Comparison of ENCODE assay signal across 8 mouse cellular contexts in genomic region chr3:96728634-96729402, GRCm38 (mm10). TPM values are rescaled to one million over a fixed set of nuclear protein-coding genes. Genes with fewer than 3 reads are reported as not detected.
DNase-seq lines count a peak whose midpoint lies in the region; ATAC-seq and TF ChIP-seq lines count a peak whose summit lies in the region.

No protein-coding gene starts in this region.

- no peak for TF ChIP-seq POLR2A in heart, adult 2 months (IDR thresholded peaks at IDR 0.05; ENCODE audit: insufficient read depth, low read depth, low read length)
- TF ChIP-seq POLR2A in embryonic fibroblast, embryonic 13.5 days (IDR thresholded peaks at IDR 0.05; ENCODE audit: low read depth, low read length): no peak

- no peaks in the 10 kb centered on the region for H3K9me3 ChIP-seq in liver, embryonic 11.5 days (ENCODE audit: control insufficient read depth, low read length)

- intact Hi-C loops in heart, adult 2 months (cut with DNase I): loop anchor here (5.0 kb wide), 2 partner anchors 33 to 83 kb away; no protein-coding TSS in a partner anchor

- H3K36me3 ChIP-seq in heart, adult 2 months (ENCODE audit: control insufficient read depth, insufficient read depth, low read length): peaks cover 13% of the 10 kb centered on the region
- no peaks in the 10 kb centered on the region; the same call in 1 of the 2 replicates for H3K36me3 ChIP-seq in liver, embryonic 11.5 days (ENCODE audit: control insufficient read depth, insufficient read depth, low read length)

- peak overlapping the region; percentile 88 for H3K4me2 ChIP-seq in liver, embryonic 11.5 days

- TF ChIP-seq EP300 in heart, adult 2 months (IDR thresholded peaks at IDR 0.05; ENCODE audit: insufficient read depth, low read depth, low read length): no peak

- no peak for TF ChIP-seq CTCF in heart, adult 2 months (IDR thresholded peaks at IDR 0.05)
- TF ChIP-seq CTCF in embryonic fibroblast, embryonic 13.5 days (IDR thresholded peaks at IDR 0.05; ENCODE audit: borderline replicate concordance, insufficient read depth, low read length): no peak

- peak overlapping the region; percentile 96; the same call in 1 of the 2 replicates for H3K9ac ChIP-seq in heart, adult 2 months (ENCODE audit: low read depth, low read length)
- H3K9ac ChIP-seq in liver, embryonic 11.5 days (ENCODE audit: low read depth, low read length): peak overlapping the region; percentile 79

- H3K27me3 ChIP-seq in heart, adult 2 months (ENCODE audit: control insufficient read depth, insufficient read depth, low read length): no peaks in the 10 kb centered on the region
- H3K27me3 ChIP-seq in liver, embryonic 11.5 days (replicated peaks; ENCODE audit: control insufficient read depth, insufficient read depth, low read length): no peaks in the 10 kb centered on the region

- DNase-seq in heart, adult 2 months: no peak
- DNase-seq in heart, adult 11 months: no peak
- peak; percentile 30 for DNase-seq in A20 (ENCODE audit: low read depth, low spot score)
- DNase-seq in liver, embryonic 11.5 days (ENCODE audit: low spot score): no peak
- DNase-seq in urinary bladder, postnatal 10 days (ENCODE audit: low spot score): no peak
- no peak for DNase-seq in layer of hippocampus, postnatal 14 days (ENCODE audit: low spot score in 2 of 2)
- no peak for DNase-seq in layer of hippocampus, postnatal 36 days

- peak overlapping the region; percentile 98 for H3K4me3 ChIP-seq in heart, adult 2 months
- peak overlapping the region; percentile 88 for H3K4me3 ChIP-seq in embryonic fibroblast, embryonic 13.5 days (ENCODE audit: insufficient read depth, low read length)
- H3K4me3 ChIP-seq in liver, embryonic 11.5 days (ENCODE audit: low read depth, low read length): peak overlapping the region; percentile 79

- WGBS in heart, adult 2 months: 34% methylated on average over 7 of the region's 7 CpGs
- WGBS in liver, embryonic 11.5 days: 52% methylated on average over 7 of the region's 7 CpGs

- peaks cover 11% of the 10 kb centered on the region for H3K79me2 ChIP-seq in heart, adult 2 months (replicated peaks; ENCODE audit: control insufficient read depth, insufficient read depth, low read length)

- peaks cover 2% of the 10 kb centered on the region for H3K4me1 ChIP-seq in heart, adult 2 months (ENCODE audit: control insufficient read depth, insufficient read depth, low read length)
- peaks cover 6% of the 10 kb centered on the region; the same call in 1 of the 2 replicates for H3K4me1 ChIP-seq in embryonic fibroblast, embryonic 13.5 days (ENCODE audit: control insufficient read depth, insufficient read depth, low read length)
- H3K4me1 ChIP-seq in liver, embryonic 11.5 days (replicated peaks; ENCODE audit: control insufficient read depth, insufficient read depth, low read length): peaks cover 25% of the 10 kb centered on the region

- no peak for ATAC-seq in liver, embryonic 11.5 days (replicated peaks; ENCODE audit: low FRiP score)

- peak overlapping the region; percentile 90 for H3K27ac ChIP-seq in heart, adult 2 months
- H3K27ac ChIP-seq in embryonic fibroblast, embryonic 13.5 days (ENCODE audit: insufficient read depth, low read length): peak overlapping the region; percentile 70
- peak overlapping the region; percentile 77; the same call in 1 of the 2 replicates for H3K27ac ChIP-seq in liver, embryonic 11.5 days (ENCODE audit: low read depth, low read length)

RNA-seq across cellular contexts. Expression of gene Rnf115, which starts 1.4 kb away (rescaled TPM):
- 10 to 100 TPM; 22.6 to 25.4 TPM for total RNA-seq in heart, adult 2 months (2021)
- polyA plus RNA-seq in heart, adult 2 months (2012; rRNA removed): 11.4 and 19.7 TPM in 2 replicates
- polyA plus RNA-seq in embryonic fibroblast, embryonic 13.5 days (2011; ENCODE audit: insufficient read length, low read depth, missing spikeins): 30.9 and 38.9 TPM in 2 replicates
- polyA plus RNA-seq in liver, embryonic 11.5 days (2014; fragmentation: Nextera tagmentation; extraction: Ambion mirVana): 49.6 and 51.5 TPM in 2 replicates
- 10 to 100 TPM; 59.6 to 60.9 TPM for total RNA-seq in layer of hippocampus, postnatal 14 days (2021)
- total RNA-seq in layer of hippocampus, postnatal 36 days (2021): 10 to 100 TPM; 54.1 to 60.0 TPM

RNA-seq across cellular contexts. Expression of gene Polr3c, which starts 1.4 kb away (rescaled TPM):
- 10 to 100 TPM; 22.4 to 24.4 TPM for total RNA-seq in heart, adult 2 months (2021)
- polyA plus RNA-seq in heart, adult 2 months (2012; rRNA removed): 21.2 and 33.5 TPM in 2 replicates
- polyA plus RNA-seq in embryonic fibroblast, embryonic 13.5 days (2011; ENCODE audit: insufficient read length, low read depth, missing spikeins): 28.3 and 35.1 TPM in 2 replicates
- 41.4 and 44.1 TPM in 2 replicates for polyA plus RNA-seq in liver, embryonic 11.5 days (2014; fragmentation: Nextera tagmentation; extraction: Ambion mirVana)
- total RNA-seq in layer of hippocampus, postnatal 14 days (2021): 10 to 100 TPM; 25.5 to 26.3 TPM
- total RNA-seq in layer of hippocampus, postnatal 36 days (2021): 10 to 100 TPM; 22.0 to 24.1 TPM

RNA-seq across cellular contexts. Expression of gene Nudt17, which starts 20.5 kb away (rescaled TPM):
- total RNA-seq in heart, adult 2 months (2021): 1 to 10 TPM; 2.6 to 3.1 TPM
- polyA plus RNA-seq in heart, adult 2 months (2012; rRNA removed): 4.8 and 5.0 TPM in 2 replicates
- polyA plus RNA-seq in embryonic fibroblast, embryonic 13.5 days (2011; ENCODE audit: insufficient read length, low read depth, missing spikeins): 4.4 and 5.2 TPM in 2 replicates
- polyA plus RNA-seq in liver, embryonic 11.5 days (2014; fragmentation: Nextera tagmentation; extraction: Ambion mirVana): 2.4 and 2.5 TPM in 2 replicates
- 10 to 100 TPM; 12.1 to 14.6 TPM for total RNA-seq in layer of hippocampus, postnatal 14 days (2021)
- total RNA-seq in layer of hippocampus, postnatal 36 days (2021): 10 to 100 TPM; 10.8 to 15.2 TPM

RNA-seq across cellular contexts. Expression of gene Pias3, which starts 32.6 kb away (rescaled TPM):
- total RNA-seq in heart, adult 2 months (2021): 10 to 100 TPM; 10.3 to 11.7 TPM
- polyA plus RNA-seq in heart, adult 2 months (2012; rRNA removed): 20.6 and 20.7 TPM in 2 replicates
- polyA plus RNA-seq in embryonic fibroblast, embryonic 13.5 days (2011; ENCODE audit: insufficient read length, low read depth, missing spikeins): 40.9 and 46.0 TPM in 2 replicates
- polyA plus RNA-seq in liver, embryonic 11.5 days (2014; fragmentation: Nextera tagmentation; extraction: Ambion mirVana): 19.6 and 21.1 TPM in 2 replicates
- total RNA-seq in layer of hippocampus, postnatal 14 days (2021): 10 to 100 TPM; 28.1 to 30.0 TPM
- 10 to 100 TPM; 26.1 to 27.5 TPM for total RNA-seq in layer of hippocampus, postnatal 36 days (2021)

RNA-seq across cellular contexts. Expression of gene Ankrd35, which starts 58.9 kb away (rescaled TPM):
- 1 to 10 TPM in 1 of 2 experiments, under 1 TPM in 1; 0.80 to 1.2 TPM for total RNA-seq in heart, adult 2 months (2021)
- 1.2 and 1.5 TPM in 2 replicates for polyA plus RNA-seq in heart, adult 2 months (2012; rRNA removed)
- 0.23 and 0.67 TPM in 2 replicates for polyA plus RNA-seq in embryonic fibroblast, embryonic 13.5 days (2011; ENCODE audit: insufficient read length, low read depth, missing spikeins)
- polyA plus RNA-seq in liver, embryonic 11.5 days (2014; fragmentation: Nextera tagmentation; extraction: Ambion mirVana): 0.32 and 0.40 TPM in 2 replicates
- 1 to 10 TPM; 6.4 to 6.5 TPM for total RNA-seq in layer of hippocampus, postnatal 14 days (2021)
- 1 to 10 TPM; 4.3 to 5.1 TPM for total RNA-seq in layer of hippocampus, postnatal 36 days (2021)
